Mouse (Mus musculus) spleen, adult 18-20 months (tissue): Measurements from ENCODE around the gene Cav2.

Experiments
- DNase-seq, 2 experiments: peaks; one replicate each; pipeline ENCODE4 v3.0.0; 2022; ENCODE audit warnings: mixed read lengths in 2 of 2

Gene Cav2

DNA sequence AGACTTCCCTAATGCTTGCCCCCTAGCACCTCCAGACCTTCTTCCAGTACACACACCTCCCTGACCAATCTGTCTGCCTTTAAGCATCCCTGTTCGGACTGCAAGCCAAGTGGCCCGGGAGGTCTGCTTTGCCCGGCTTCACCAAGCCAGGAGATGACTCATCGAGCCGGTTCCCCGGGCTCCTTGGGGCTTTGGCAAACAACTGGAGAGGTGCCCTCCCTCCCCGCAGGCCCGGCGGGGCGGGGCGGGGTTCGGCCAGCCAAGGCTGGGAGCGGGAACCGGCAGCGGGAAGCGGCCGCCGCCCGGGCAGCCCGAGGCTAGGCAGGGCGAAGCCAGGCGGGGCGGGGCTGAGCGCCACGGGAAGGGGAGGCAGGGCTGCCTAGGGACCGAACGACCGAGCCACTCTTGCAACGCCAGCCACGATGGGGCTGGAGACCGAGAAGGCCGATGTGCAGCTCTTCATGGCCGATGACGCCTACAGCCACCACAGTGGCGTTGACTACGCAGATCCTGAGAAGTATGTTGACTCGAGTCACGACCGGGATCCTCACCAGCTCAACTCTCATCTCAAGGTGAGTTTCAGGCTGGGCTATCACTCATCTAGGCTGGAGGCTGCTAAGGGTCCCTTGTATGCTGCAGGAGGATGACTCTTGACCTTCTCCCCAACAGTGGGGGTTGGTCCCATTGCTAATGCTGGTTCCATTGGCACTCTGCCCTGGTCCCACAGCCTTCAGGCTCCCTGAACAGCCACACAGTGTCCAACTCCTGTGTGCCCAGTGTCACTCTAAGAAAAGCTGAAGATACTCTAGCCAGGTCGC lies at the start of gene Cav2:
Gene Cav2 (plus strand): TSS at position 247 of the 818 bp plus-strand sequence.
- peak; percentile 36 to 53 for DNase-seq

DNA sequence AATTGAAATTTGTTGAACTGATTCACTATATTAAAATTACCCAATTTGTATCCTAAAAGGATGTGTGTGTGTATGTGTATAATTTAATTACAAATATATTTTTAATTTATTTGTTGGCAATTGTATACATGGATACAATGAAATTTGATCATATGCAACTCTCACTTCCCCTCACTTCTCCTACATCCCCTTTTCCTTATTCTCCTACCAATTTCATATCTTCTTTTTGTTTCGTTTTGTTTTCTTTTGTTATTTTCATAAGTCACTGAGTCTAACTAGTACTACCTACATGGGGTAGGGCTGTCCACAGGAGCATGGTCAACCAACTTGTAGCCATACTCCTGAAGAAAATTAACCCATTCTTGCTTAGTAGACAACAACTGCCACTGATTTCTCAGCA lies 41.3 kb upstream of the Cav2 start:
- no peak for DNase-seq

DNA sequence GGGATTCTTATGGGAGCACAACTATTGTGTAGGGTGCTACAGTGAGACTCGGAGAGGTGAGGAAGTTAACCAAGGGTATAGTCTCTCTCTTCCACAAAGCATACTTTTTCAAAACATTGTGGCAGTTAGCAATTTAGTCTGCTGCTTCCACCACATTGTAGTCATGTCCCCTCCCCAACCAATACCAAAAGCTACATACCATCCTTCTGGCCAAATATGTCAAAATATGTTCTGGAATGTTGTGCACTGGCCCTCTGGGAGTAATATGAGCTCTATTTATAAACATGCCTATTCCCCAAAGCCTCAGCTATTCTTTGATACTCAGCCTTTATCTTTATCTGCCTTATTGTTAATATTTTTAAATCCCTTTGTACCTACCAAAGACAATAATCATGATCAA lies 40.0 kb upstream of the Cav2 start:
- no peak for DNase-seq

DNA sequence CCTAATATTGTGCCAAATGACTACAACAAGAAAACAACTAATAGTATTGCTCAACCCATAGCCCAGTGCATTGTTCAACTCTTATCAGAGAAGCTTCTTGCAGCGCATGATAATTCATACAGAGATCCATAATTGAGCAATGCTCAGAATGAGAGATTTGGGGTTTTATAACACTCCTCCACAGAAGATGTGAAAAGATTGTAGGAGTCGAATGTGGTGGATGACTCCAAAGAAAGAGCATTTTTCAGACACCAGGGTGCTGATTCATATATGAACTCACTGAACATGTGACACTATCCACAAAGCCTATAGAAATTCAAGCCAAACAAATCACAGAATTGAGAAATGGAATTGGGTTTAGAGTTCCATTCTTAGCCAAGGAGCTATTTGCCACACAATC lies 34.0 kb upstream of the Cav2 start:
- DNase-seq: no peak

DNA sequence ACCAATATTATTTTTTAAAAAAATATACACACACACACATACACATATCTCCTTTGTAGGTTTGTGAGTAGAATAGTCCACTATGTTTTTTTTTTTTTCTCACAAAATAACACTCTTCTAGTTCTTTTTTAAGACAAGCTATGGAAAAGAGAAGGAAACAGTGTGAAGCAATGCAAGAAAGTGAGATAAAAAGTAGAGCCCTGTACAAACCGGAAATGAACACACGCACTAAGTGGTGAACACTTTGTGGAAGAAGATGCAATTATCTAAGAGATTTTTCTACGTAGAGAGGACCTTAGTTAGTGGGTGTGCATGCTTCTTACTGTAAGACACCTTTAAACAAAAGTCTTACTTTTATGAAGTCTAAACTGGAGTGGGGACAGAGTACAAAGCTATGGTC lies 33.3 kb upstream of the Cav2 start:
- DNase-seq: no peak

DNA sequence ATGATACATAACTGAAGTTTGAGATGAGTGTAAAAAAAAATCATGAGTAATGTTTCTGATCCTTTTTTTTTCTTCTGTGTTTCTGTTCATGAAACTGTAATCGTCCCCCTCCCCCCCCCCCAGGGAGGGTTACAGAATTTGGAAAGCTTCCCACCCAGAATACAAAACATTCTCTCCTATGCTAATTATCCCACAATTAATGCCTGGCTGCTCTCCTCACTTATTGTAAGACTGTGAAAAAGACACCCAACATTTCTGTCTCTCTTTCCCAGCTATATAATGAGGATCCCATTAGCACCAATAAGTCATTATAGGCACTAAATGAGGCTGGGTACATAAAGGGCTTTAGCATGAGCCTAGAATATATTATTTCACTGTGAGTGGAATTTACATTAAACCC lies 32.7 kb upstream of the Cav2 start:
- DNase-seq: no peak

DNA sequence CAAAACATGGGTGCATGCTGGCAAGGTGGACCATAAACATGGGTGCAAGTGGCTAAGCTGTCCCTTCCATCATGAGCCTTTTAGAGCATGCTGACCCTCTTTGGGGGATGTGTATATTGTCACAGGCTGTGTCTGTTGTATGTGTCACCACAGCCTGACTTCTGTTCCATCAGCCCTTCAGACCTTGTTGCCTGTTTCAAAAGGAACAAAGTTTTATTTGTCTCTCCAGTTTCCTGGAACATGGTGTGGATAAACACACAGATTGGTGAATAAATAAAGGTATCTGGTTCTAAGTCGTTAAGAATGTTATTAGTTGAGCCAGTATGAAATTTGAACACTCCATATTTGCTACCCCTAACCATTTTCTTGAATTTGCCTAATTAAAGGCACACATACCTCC lies 29.0 kb upstream of the Cav2 start:
- no peak for DNase-seq

DNA sequence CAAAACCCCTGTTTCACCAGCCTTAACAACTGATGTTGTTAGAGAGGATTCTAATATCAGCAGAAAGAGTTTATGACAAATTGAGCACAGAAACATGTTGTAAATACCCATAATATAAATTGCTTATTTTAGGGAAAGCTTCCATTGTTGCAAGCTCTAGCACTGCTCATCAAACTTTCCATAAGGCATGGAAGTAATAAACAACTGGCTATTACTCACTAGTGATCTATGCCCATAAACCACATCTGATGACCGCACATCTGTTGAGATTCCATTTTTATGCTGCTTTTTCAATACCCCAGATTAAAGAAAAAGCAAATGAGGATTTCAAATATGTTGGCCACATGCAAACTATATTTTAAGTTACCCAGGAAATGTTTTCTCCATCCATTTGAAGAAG lies 22.8 kb upstream of the Cav2 start:
- DNase-seq: no peak

DNA sequence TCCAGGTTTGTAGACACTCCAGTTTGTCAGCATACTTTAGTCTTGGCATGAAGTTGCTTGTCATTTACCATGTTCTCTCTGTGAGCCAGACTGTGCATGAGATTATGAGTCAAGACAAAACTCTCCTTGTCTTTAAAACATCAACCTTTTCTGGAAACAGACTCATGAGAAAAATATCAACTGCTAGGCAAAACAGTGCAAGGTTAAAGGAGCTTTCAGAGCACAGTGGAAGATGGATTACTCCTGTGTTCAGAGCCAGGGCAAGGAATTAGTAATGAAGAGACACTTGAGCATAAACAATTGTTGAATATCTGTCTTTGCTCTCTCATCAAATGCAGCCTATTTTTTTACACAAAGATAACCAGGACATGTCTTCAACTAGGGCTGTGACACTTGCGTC lies 22.1 kb upstream of the Cav2 start:
- no peak for DNase-seq

DNA sequence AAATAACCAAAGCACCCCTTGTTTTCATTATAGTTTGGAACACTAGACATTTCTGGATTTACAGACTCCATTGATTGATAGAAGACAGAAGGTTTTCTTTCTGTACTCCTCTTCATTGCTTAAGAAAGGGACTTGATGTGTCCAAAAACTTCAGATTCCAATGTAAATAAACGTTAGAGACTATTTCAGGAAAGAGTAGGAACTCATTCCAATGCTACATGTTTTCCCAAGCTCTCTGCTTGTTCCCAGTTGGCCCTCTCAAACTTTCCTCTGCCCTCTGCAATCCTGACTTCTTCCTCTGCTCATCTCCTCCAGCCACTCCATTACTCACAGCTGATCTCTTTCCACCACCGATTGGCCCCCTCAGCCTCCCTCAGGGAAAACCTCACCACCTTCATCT lies 18.2 kb upstream of the Cav2 start:
- no peak for DNase-seq

DNA sequence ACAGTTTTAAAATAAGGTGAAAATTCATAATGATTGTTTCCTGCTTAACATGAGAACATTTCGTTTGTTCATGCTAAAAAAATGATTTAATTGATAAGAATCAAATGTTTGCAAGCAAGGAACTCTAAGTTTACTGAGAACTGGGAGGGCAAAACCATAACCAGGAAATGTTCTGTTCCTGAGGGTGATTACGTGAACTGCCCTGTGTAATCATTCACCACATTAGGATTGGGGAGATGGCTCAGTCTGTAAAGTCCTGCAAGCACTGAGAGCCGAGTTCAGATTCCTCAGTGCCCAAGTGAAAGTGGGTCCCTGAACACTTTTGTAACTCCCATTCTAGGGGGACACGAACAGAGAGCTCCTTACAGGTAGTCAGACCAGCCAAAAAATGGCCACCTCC lies 15.9 kb upstream of the Cav2 start:
- no peak for DNase-seq

DNA sequence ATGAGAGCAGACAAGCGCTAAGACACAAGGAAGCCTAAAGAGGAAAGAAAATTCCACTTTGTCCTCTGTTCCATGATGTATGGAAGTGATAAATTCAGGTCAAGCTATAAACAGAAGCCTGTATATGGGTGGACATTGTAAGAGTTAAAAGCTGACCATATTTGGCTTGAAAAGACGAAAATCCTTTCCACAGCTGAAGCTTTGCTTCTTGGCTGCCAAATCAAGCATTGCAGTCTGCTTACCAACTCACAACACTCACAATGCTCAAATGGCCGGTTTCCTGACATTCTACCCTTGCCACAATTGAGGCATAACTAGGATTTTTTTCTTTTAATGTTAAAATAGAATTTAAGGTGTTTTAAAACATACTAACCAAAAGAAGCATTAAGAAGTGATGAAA lies 14.5 kb upstream of the Cav2 start:
- no peak for DNase-seq

DNA sequence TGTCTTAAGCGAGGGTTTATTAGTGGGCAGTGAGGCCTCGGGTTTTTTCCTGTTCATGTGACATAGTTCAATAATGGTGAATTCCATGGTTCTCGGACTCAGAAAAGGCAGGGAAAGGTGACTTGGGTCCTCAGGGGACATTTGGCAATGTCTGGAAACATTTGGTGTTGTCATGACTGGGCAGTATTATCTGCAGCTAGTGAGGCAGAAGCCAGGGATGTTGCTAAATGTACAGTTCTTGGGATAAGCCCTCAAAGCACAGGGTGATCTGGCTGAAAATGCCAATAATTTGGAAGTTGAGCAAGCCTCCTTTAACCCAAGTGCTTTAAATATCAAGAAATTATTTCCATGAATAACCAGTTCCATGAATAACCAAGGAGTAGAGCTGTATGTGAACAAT lies 2.6 kb upstream of the Cav2 start:
- DNase-seq: no peak

DNA sequence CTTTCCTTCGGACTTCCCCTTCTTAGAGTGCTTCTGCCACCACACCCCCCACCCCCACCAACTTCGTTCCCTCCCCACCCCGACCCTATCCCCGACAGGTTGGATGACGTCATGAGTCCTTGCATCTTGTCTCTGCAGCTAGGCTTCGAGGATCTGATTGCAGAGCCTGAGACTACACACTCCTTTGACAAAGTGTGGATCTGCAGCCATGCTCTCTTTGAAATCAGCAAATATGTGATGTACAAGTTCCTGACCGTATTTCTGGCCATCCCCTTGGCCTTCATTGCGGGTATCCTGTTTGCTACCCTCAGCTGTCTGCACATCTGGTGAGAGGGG lies 740 bp downstream of the Cav2 start:
- DNase-seq: peak in 1 of 2 experiments; percentile 3

DNA sequence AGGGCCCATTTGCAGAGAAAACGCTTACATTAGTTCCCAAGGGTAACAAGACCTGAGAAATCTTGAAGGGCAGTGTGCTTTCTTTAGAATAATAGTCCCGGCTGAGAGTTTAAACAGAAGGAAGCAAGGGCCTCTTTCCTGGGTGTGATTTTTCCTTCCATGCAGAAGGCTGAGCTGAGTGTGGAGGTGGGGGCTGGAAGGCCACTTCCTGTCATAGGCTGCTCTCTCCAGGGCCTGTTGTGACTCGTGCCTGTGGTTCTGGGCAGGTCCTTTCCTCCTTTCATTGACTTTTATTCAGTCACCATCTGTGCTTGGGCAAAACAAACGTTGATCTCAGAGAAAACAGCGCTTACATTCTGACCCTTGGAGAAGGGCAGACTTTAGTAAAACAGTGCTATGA lies 1.2 kb downstream of the Cav2 start:
- peak in 1 of 2 experiments; percentile 7 for DNase-seq

DNA sequence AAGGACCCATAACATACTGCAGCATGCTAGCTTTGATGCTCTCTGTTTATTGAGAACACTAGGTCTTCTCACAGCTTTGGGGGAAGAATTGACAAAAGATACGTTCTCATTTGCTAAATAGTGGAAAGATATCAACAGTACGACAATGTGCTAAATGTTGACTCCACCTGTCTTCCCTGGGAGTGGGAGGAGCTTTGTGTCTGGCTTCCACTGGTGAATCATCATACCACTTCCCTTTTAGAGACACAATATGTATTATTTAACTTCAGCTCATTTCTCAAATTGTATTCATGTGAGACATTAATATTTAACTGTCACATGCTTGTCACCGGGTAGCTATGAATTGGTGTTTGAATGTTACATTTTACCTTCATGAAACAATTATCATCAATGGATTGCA lies 2.8 kb downstream of the Cav2 start:
- no peak for DNase-seq

DNA sequence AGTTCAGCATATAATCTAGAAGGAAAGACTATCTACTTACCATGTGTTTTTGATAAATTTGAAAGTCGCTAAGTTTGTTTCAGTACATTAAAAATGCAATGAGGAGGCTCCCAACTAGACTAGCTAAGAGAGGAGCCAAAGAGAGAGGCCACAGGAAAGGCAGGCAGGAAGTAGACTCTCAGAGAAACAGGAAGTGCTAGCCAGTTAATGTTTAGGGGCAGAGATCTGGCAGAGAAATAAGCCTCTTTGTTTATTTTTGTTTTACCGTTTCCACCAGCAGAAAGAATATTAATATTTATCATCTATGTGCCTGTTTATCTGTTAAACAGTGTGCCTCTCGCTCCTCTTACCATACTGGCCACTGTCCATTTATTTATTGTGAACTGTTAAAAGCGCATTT lies 5.4 kb downstream of the Cav2 start:
- DNase-seq: no peak

DNA sequence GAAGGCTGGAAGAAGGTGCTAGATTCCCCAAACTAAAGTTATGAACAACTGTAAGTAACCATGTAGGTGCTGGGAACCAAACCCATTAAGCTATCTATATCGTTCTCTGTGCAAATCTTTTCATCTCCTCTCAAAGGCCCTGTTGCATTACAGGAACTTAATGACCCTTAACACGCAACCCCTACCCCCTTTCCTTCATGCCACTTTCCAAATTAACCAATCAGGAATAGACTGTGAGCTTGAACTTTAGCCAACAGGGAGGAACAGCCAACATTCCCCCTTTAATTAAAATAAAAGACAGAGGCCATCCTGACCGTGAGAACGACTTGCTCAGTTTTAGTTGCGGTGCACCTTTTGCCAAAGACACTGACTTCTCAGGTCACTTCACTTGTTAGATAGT lies 14.1 kb downstream of the Cav2 start:
- no peak for DNase-seq

DNA sequence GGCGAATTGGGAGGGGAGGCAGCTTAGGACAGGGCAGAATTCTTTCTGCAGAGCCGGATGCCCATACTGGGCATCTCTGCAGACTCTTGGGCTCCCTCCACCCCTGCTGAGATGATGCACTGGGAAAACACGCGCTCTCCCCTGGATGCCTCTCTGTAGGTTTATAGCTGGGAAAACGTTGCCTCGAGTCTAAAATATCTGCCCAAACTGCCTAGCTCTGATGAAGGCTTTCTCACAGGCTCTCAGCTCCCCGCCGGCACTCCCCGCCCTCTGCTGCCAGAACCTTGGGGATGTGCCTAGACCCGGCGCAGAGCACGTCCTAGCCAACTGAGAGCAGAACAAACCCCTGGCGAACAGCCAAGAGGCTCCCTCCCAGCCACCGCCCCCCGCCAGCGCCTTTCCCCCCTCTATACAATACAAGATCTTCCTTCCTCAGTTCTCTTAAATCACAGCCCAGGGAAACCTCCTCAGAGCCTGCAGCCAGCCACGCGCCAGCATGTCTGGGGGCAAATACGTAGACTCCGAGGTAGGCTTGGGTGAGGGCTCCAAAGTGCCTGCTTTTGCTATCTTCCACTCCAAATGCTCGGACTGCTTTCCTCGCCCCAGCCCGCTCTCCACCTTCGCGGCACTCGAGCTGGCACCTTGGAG lies 25.1 kb downstream of the Cav2 start, which contains the start of gene Cav1:
Gene Cav1 (plus strand): TSS at position 382 of the 648 bp plus-strand sequence.
- DNase-seq: peak; percentile 6 to 17

DNA sequence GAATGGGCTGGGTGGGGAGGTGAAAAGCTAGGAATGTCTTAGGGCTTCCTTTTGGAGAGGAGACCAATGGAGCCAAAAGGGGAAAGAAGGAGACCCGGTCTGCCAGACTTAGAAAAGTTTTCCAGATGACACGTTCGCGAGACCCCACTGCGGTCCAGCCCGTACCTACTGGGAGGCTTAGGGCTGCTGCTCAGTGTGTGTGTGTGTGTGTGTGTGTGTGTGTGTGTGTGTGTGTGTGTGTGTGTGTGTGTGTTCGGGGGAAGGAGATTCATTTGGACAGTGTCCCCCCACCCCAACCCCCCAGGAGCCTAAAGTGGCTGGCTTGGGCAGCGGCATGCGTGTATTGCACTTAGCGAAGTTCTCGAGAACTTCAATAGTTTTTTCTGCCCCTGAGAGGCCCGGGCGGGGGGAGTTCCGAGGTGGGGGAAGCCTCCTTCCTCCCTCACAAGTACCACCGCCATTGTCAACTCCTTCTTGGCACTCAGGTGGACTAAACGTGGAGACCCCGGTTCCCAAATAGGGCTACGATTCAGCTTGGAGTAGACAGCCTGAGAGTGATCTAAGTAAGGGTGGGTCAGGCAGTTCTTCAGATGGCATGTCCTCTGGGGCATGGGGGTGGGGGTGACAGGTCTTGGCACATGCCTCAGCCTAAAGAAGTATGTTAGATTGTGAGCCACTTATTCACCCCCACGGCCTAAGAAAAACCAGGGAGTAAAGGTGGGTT lies 25.8 kb downstream of the Cav2 start:
- no peak for DNase-seq

DNA sequence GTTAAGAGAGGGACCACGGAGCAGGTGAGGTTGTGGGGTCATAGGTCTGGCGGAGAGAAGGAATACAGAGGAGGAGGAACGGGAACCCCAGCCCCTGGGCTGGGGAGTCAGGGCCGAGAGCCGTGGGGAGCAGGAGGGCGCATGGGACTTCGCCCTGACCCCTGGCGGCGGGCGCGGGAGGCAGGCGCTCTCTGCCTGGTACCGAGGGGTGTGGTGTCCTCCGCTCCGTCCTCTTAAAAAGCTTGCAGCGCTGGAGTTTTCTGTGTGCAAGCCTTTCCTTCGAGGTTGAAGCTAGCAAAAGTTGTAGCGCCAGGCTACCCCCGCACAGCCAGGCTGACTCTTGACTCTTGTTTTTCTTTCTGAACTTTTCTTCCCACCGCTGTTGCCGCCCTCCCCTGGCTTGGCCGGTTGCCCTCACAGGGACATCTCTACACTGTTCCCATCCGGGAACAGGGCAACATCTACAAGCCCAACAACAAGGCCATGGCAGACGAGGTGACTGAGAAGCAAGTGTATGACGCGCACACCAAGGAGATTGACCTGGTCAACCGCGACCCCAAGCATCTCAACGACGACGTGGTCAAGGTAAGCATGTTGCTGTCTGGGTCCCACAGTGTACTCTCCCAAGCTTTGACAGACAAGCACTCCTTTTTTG lies 26.6 kb downstream of the Cav2 start:
- DNase-seq: peak; percentile 21 to 56

DNA sequence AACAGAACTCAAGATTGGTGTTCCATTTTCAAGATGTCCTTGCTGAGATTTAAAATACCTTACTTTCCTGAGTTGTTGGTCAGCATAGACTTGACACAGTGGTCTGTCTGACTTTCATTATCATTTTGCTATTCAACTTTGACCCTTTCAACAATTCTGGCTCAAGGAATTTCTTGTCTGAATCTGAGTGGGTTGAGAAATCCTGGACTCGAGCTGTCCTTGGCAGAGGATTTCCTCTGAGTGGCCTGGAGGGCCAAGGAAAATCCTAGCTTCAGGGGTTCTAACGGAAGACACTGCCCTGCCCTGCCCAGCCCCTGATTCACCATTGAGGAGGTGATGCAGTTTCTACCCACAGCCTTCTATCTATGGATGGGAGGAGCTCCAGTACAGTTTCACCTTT lies 27.7 kb downstream of the Cav2 start:
- DNase-seq: no peak

DNA sequence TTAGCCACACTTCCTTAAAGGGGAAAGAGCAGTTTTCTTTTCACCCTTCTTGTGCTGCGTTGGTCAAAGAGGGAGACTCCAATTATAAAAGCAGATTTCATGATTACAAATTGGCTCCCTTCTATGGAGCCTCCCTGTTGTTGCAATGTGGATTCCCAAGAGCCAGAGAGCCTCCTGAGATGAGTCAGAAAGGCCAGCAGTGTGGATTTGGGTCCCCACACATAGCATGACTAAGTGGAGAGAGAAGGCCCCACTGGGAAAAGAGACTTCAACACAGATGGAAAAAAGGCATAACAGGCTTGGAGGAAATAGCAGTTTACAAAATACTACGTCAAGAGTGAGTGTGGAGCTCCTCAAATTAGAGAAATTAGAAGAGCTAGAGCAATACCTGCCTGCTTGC lies 28.3 kb downstream of the Cav2 start:
- DNase-seq: no peak

DNA sequence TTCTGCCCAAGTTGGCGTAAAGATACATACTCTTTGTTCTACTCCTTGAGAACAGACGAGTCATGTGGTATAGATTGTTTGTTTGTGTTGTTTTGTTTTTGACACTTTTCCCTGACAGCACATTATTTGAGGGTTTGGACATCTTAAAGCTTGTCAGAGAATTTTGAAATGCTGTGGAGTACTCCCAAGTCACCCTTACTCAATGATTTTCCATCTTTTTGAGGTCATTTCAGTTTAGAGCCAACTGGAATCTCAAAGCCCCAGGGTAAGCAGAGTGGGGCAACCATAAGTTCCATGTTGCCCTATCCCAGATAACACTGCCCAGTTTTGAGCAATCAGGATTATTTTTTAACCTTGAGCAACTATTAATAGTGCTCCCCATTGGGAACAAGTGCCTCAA lies 33.3 kb downstream of the Cav2 start:
- DNase-seq: no peak
